Comparison of ENCODE assay signal across 19 mouse cellular contexts in the genomic region with DNA sequence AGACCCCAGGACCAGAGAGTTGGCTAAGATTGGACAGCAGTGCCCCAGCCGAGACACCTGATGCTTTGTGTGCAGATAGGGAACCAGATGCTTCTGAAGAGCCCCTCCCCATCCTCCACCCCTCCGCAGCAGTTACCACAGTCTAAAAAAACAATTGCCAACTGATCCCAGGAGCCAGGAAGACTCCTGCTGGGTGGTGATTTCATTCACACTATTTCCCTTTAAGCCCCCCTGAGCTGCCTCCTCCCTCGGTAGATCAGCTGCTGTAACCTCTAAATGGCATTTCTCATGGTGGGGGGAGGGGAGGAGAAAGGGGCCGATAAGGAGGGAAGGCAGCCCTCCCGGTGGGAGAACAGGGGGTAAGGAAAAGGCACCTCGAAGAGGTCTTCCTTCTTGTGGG. TPM values are rescaled to one million over a fixed set of nuclear protein-coding genes. Genes with fewer than 3 reads are reported as not detected.
A peak's percentile ranks its signal among the peaks of the same experiment; 100 is the strongest.
DNase-seq lines count a peak whose midpoint lies in the region; ATAC-seq and TF ChIP-seq lines count a peak whose summit lies in the region.
"Had no signal": no experiment of that assay in that cellular context is flagged by ENCODE, and none has a peak within 500 bp of the region (broad histone marks: within the 10 kb centered on the region; RNA-seq: fewer than 3 reads in every experiment).

No protein-coding gene starts in this region.

- no peaks in the 10 kb centered on the region for H3K9me3 ChIP-seq in heart, embryonic 14.5 days (ENCODE audit: control insufficient read depth, low read length)
- no peaks in the 10 kb centered on the region for H3K9me3 ChIP-seq in ES-Bruce4 (replicated peaks; ENCODE audit: control insufficient read depth, insufficient read depth, low read length, poor library complexity, severe bottlenecking)
- no peaks in the 10 kb centered on the region for H3K9me3 ChIP-seq in embryonic facial prominence, embryonic 14.5 days (ENCODE audit: control insufficient read depth, low read length)
- H3K9me3 ChIP-seq: hindbrain, embryonic 12.5 days; midbrain, embryonic 15.5 days had no signal

- no peak overlapping the region for H3K4me3 ChIP-seq in heart, embryonic 14.5 days (ENCODE audit: control insufficient read depth in 1 of 2, insufficient read depth in 1 of 2, low read depth in 1 of 2, low read length in 2 of 2)
- no peak overlapping the region for H3K4me3 ChIP-seq in ES-Bruce4 (ENCODE audit: low read depth, low read length)
- H3K4me3 ChIP-seq in embryonic facial prominence, embryonic 14.5 days (ENCODE audit: low read depth, low read length), result no peak overlapping the region
- H3K4me3 ChIP-seq: hindbrain, embryonic 12.5 days; midbrain, embryonic 15.5 days had no signal

- no peak for TF ChIP-seq POLR2A in ES-Bruce4 (IDR thresholded peaks at IDR 0.05; ENCODE audit: insufficient read depth, low read length)

- no peak for ATAC-seq in heart, embryonic 14.5 days (ENCODE audit: insufficient number of reproducible peaks, insufficient read depth, low FRiP score, low read depth)
- no peak for ATAC-seq in embryonic facial prominence, embryonic 14.5 days (ENCODE audit: low read depth)
- ATAC-seq: forebrain, embryonic 16.5 days; intestine, embryonic 16.5 days; midbrain, embryonic 15.5 days had no signal

- no peak overlapping the region for H3K27ac ChIP-seq in heart, embryonic 14.5 days (replicated peaks in 1 of 2; ENCODE audit: control insufficient read depth in 1 of 2, insufficient read depth in 1 of 2, low read depth in 2 of 2, low read length in 2 of 2)
- H3K27ac ChIP-seq in ES-Bruce4 (ENCODE audit: insufficient read depth, low read length), result no peak overlapping the region
- H3K27ac ChIP-seq in embryonic facial prominence, embryonic 14.5 days (replicated peaks; ENCODE audit: low read depth, low read length), result no peak overlapping the region
- H3K27ac ChIP-seq: hindbrain, embryonic 12.5 days; midbrain, embryonic 15.5 days had no signal

- TF ChIP-seq EP300 in ES-Bruce4 (IDR thresholded peaks at IDR 0.05; ENCODE audit: insufficient read depth, low read depth, low read length), result peak; percentile 61; the same call in 1 of the 2 replicates

- DNase-seq in heart, adult 9 months (ENCODE audit: low spot score in 2 of 2), result no peak
- peak; percentile 55 for DNase-seq in ZHBTc4 (ENCODE audit: low read depth, low spot score)
- DNase-seq in embryonic facial prominence, embryonic 14.5 days (ENCODE audit: low spot score), result peak; percentile 53
- DNase-seq in ovary, adult 18-20 months (ENCODE audit: low spot score), result no peak
- no peak for DNase-seq in frontal cortex, postnatal 10 days (ENCODE audit: low spot score in 2 of 2)
- DNase-seq in urinary bladder, postnatal 36 days (ENCODE audit: low spot score in 2 of 2), result no peak
- DNase-seq: cerebellum, postnatal 14 days; kidney, postnatal 25 days; lung, adult 2 months; lung, postnatal 4 days; thymus, adult 18-20 months had no signal

- H3K4me1 ChIP-seq in heart, embryonic 14.5 days (ENCODE audit: control insufficient read depth in 2 of 2, insufficient read depth in 2 of 2, low read length in 2 of 2), result peaks cover 16% of the 10 kb centered on the region in 2 experiments
- H3K4me1 ChIP-seq in ES-Bruce4 (ENCODE audit: control insufficient read depth, insufficient read depth, low read length), result no peaks in the 10 kb centered on the region
- H3K4me1 ChIP-seq in embryonic facial prominence, embryonic 14.5 days (ENCODE audit: control insufficient read depth, insufficient read depth, low read length), result peaks cover 15% of the 10 kb centered on the region

- 7% methylated on average over 6 of the region's 6 CpGs for WGBS in heart, embryonic 14.5 days
- 2% methylated on average over 6 of the region's 6 CpGs for WGBS in embryonic facial prominence, embryonic 14.5 days

- no peak for TF ChIP-seq CTCF in ES-Bruce4 (IDR thresholded peaks at IDR 0.05; ENCODE audit: low read depth, low read length)

- no peaks in the 10 kb centered on the region for H3K36me3 ChIP-seq in heart, embryonic 14.5 days (ENCODE audit: control insufficient read depth, insufficient read depth, low read length)
- no peaks in the 10 kb centered on the region for H3K36me3 ChIP-seq in ES-Bruce4 (ENCODE audit: control insufficient read depth, insufficient read depth, low read length, poor library complexity, severe bottlenecking)
- H3K36me3 ChIP-seq in embryonic facial prominence, embryonic 14.5 days (ENCODE audit: control insufficient read depth, insufficient read depth, low read length), result no peaks in the 10 kb centered on the region
- H3K36me3 ChIP-seq: hindbrain, embryonic 12.5 days; midbrain, embryonic 15.5 days had no signal

- no peak overlapping the region for H3K9ac ChIP-seq in heart, embryonic 14.5 days (ENCODE audit: low read length)
- H3K9ac ChIP-seq in ES-Bruce4 (ENCODE audit: low read depth, poor library complexity, severe bottlenecking), result no peak overlapping the region
- H3K9ac ChIP-seq in embryonic facial prominence, embryonic 14.5 days (ENCODE audit: low read depth, low read length), result no peak overlapping the region
- H3K9ac ChIP-seq: hindbrain, embryonic 12.5 days; midbrain, embryonic 15.5 days had no signal

- H3K4me2 ChIP-seq in heart, embryonic 14.5 days (ENCODE audit: low read length), result peak overlapping the region; percentile 38
- no peak overlapping the region for H3K4me2 ChIP-seq in embryonic facial prominence, embryonic 14.5 days (ENCODE audit: low read depth, low read length)
- H3K4me2 ChIP-seq: hindbrain, embryonic 12.5 days; midbrain, embryonic 15.5 days had no signal

- H3K27me3 ChIP-seq in heart, embryonic 14.5 days (ENCODE audit: control insufficient read depth, insufficient read depth, low read length), result no peaks in the 10 kb centered on the region
- no peaks in the 10 kb centered on the region for H3K27me3 ChIP-seq in ES-Bruce4 (ENCODE audit: control insufficient read depth, insufficient read depth, low read length, poor library complexity, severe bottlenecking)
- no peaks in the 10 kb centered on the region for H3K27me3 ChIP-seq in embryonic facial prominence, embryonic 14.5 days (replicated peaks; ENCODE audit: control insufficient read depth, insufficient read depth, low read length)
- H3K27me3 ChIP-seq: midbrain, embryonic 15.5 days had no signal

RNA-seq across cellular contexts. Expression of gene Fgf6, which starts 3.9 kb away (rescaled TPM):
- polyA plus RNA-seq in heart, embryonic 14.5 days (2014; fragmentation: Nextera tagmentation; extraction: Ambion mirVana), result 0.11 and 0.14 TPM in 2 replicates
- not detected in 2 replicates for polyA plus RNA-seq in ES-Bruce4 (2011; ENCODE audit: insufficient read depth, insufficient read length, low read depth, missing spikeins)
- 3.5 and 4.8 TPM in 2 replicates for polyA plus RNA-seq in embryonic facial prominence, embryonic 14.5 days (2014; fragmentation: Nextera tagmentation; extraction: Ambion mirVana)
- polyA plus RNA-seq: forebrain, embryonic 16.5 days; intestine, embryonic 16.5 days; midbrain, embryonic 15.5 days; small intestine, adult 2 months had no signal

RNA-seq across cellular contexts. Expression of gene Fgf23, which starts 53.4 kb away (rescaled TPM):
- 0.18 TPM in 1 of 2 replicates, not detected in the other for polyA plus RNA-seq in heart, embryonic 14.5 days (2014; fragmentation: Nextera tagmentation; extraction: Ambion mirVana)
- 0.33 and 0.49 TPM in 2 replicates for polyA plus RNA-seq in ES-Bruce4 (2011; ENCODE audit: insufficient read depth, insufficient read length, low read depth, missing spikeins)
- not detected in 2 replicates for polyA plus RNA-seq in embryonic facial prominence, embryonic 14.5 days (2014; fragmentation: Nextera tagmentation; extraction: Ambion mirVana)
- polyA plus RNA-seq: hindbrain, embryonic 12.5 days; intestine, embryonic 16.5 days; limb, embryonic 11.5 days; lung, adult 2 months; small intestine, adult 2 months had no signal

Comparison
In these comparisons a context has a peak if more than half of its experiments do, and no peak if none do; other contexts are left out.
1. DNase-seq: peak in ZHBTc4 (single experiment) and embryonic facial prominence, embryonic 14.5 days (single experiment); none in heart, adult 9 months (0 of 2), ovary, adult 18-20 months (single experiment), frontal cortex, postnatal 10 days (0 of 2) and urinary bladder, postnatal 36 days (0 of 2).